ENCODE assay signal across 19 mouse cellular contexts in genomic region chr1:79631521-79631920, GRCm38 (mm10). TPM values are rescaled to one million over a fixed set of nuclear protein-coding genes. Genes with fewer than 3 reads are reported as not detected.
DNase-seq lines count a peak whose midpoint lies in the region; ATAC-seq lines count a peak whose summit lies in the region.
"Had no signal": no experiment of that assay in that cellular context is flagged by ENCODE, and none has a peak within 500 bp of the region (broad histone marks: within the 10 kb centered on the region; RNA-seq: fewer than 3 reads in every experiment).

No protein-coding gene starts in this region.

- no peak overlapping the region for H3K9ac ChIP-seq in hindbrain, embryonic 13.5 days
- H3K9ac ChIP-seq in hindbrain, embryonic 16.5 days (ENCODE audit: low read depth, low read length): no peak overlapping the region
- H3K9ac ChIP-seq in neural tube, embryonic 15.5 days (replicated peaks): no peak overlapping the region
- H3K9ac ChIP-seq: embryonic facial prominence, embryonic 12.5 days; forebrain, embryonic 15.5 days had no signal

- H3K27me3 ChIP-seq in heart, embryonic 10.5 days (ENCODE audit: insufficient read depth, poor library complexity, severe bottlenecking): no peaks in the 10 kb centered on the region
- no peaks in the 10 kb centered on the region for H3K27me3 ChIP-seq in hindbrain, embryonic 13.5 days
- H3K27me3 ChIP-seq in hindbrain, embryonic 16.5 days (replicated peaks; ENCODE audit: control insufficient read depth, insufficient read depth, low read length): no peaks in the 10 kb centered on the region
- H3K27me3 ChIP-seq in neural tube, embryonic 15.5 days (replicated peaks): no peaks in the 10 kb centered on the region
- H3K27me3 ChIP-seq: embryonic facial prominence, embryonic 12.5 days; forebrain, embryonic 15.5 days; Patski had no signal

- H3K36me3 ChIP-seq in heart, embryonic 10.5 days: no peaks in the 10 kb centered on the region
- H3K36me3 ChIP-seq in hindbrain, embryonic 13.5 days: no peaks in the 10 kb centered on the region
- no peaks in the 10 kb centered on the region for H3K36me3 ChIP-seq in hindbrain, embryonic 16.5 days (ENCODE audit: control insufficient read depth, insufficient read depth, low read length)
- no peaks in the 10 kb centered on the region for H3K36me3 ChIP-seq in neural tube, embryonic 15.5 days
- H3K36me3 ChIP-seq: embryonic facial prominence, embryonic 12.5 days; forebrain, embryonic 15.5 days had no signal

- peak; percentile 14 to 52 for DNase-seq in heart, adult 18-20 months
- DNase-seq in heart, embryonic 10.5 days (ENCODE audit: low spot score): no peak
- DNase-seq in heart, postnatal 36 days: peak; percentile 4 to 15
- no peak for DNase-seq in MN1 (ENCODE audit: low spot score)
- DNase-seq: adrenal gland, postnatal 14 days; cerebellum, adult 11-12 months; cerebellum, adult 9-10 months; cerebellum, postnatal 25 days; gastrocnemius, postnatal 10 days; kidney, adult 11 months had no signal

- H3K4me2 ChIP-seq in hindbrain, embryonic 13.5 days: no peak overlapping the region
- no peak overlapping the region for H3K4me2 ChIP-seq in hindbrain, embryonic 16.5 days (ENCODE audit: low read length)
- H3K4me2 ChIP-seq in neural tube, embryonic 15.5 days: no peak overlapping the region
- H3K4me2 ChIP-seq: embryonic facial prominence, embryonic 12.5 days; forebrain, embryonic 15.5 days had no signal

- WGBS in heart, embryonic 10.5 days: 82% methylated on average over 4 of the region's 4 CpGs
- 90% methylated on average over 4 of the region's 4 CpGs for WGBS in hindbrain, embryonic 13.5 days
- 93% methylated on average over 4 of the region's 4 CpGs for WGBS in hindbrain, embryonic 16.5 days
- WGBS in neural tube, embryonic 15.5 days: 98% methylated on average over 4 of the region's 4 CpGs

- H3K27ac ChIP-seq in heart, embryonic 10.5 days: no peak overlapping the region
- H3K27ac ChIP-seq in hindbrain, embryonic 13.5 days: no peak overlapping the region
- H3K27ac ChIP-seq in hindbrain, embryonic 16.5 days (ENCODE audit: low read depth, low read length): no peak overlapping the region
- no peak overlapping the region for H3K27ac ChIP-seq in neural tube, embryonic 15.5 days (replicated peaks)
- H3K27ac ChIP-seq: embryonic facial prominence, embryonic 12.5 days; forebrain, embryonic 15.5 days; hindbrain, postnatal 0 days had no signal

- H3K4me1 ChIP-seq in heart, embryonic 10.5 days: no peaks in the 10 kb centered on the region
- 0 out of 2 replicates have a peak, but pooled peaks cover 7% of the 10 kb centered on the region for H3K4me1 ChIP-seq in hindbrain, embryonic 13.5 days (replicated peaks)
- no peaks in the 10 kb centered on the region for H3K4me1 ChIP-seq in hindbrain, embryonic 16.5 days (ENCODE audit: control insufficient read depth, insufficient read depth, low read depth, low read length)
- H3K4me1 ChIP-seq in neural tube, embryonic 15.5 days: peaks cover 5% of the 10 kb centered on the region; the same call in 1 of the 2 replicates
- H3K4me1 ChIP-seq: embryonic facial prominence, embryonic 12.5 days; forebrain, embryonic 15.5 days had no signal

- H3K9me3 ChIP-seq in heart, embryonic 10.5 days: no peaks in the 10 kb centered on the region
- no peaks in the 10 kb centered on the region for H3K9me3 ChIP-seq in hindbrain, embryonic 13.5 days
- H3K9me3 ChIP-seq in hindbrain, embryonic 16.5 days (ENCODE audit: control insufficient read depth, low read length): no peaks in the 10 kb centered on the region
- H3K9me3 ChIP-seq in neural tube, embryonic 15.5 days (replicated peaks): no peaks in the 10 kb centered on the region
- H3K9me3 ChIP-seq: embryonic facial prominence, embryonic 12.5 days; forebrain, embryonic 15.5 days had no signal

- intact Hi-C loops in heart, postnatal 36 days (cut with DNase I): no loop called here

- 0 out of 2 replicates have a peak, but pooled peaks have one; percentile 13 for ATAC-seq in hindbrain, embryonic 13.5 days (ENCODE audit: low FRiP score)
- ATAC-seq in hindbrain, embryonic 16.5 days: no peak
- peak; percentile 14; the same call in 1 of the 2 replicates for ATAC-seq in granulocyte monocyte progenitor cell, adult 5-6 weeks (replicated peaks; ENCODE audit: poor library complexity, severe bottlenecking)
- no peak for ATAC-seq in neural tube, embryonic 15.5 days (ENCODE audit: low FRiP score)
- ATAC-seq: activated CD4-positive, CD25-positive, alpha-beta regulatory T cell, adult 4 months; forebrain, embryonic 15.5 days; hindbrain, postnatal 0 days; Patski had no signal

- no peak overlapping the region for H3K4me3 ChIP-seq in heart, embryonic 10.5 days
- H3K4me3 ChIP-seq in hindbrain, embryonic 13.5 days: no peak overlapping the region
- H3K4me3 ChIP-seq in hindbrain, embryonic 16.5 days (ENCODE audit: low read length): no peak overlapping the region
- H3K4me3 ChIP-seq in neural tube, embryonic 15.5 days (replicated peaks): no peak overlapping the region
- H3K4me3 ChIP-seq: embryonic facial prominence, embryonic 12.5 days; forebrain, embryonic 15.5 days had no signal

RNA-seq across cellular contexts. Expression of gene Ap1s3, which starts 40.3 kb away (rescaled TPM):
- 1 to 10 TPM in 1 of 2 experiments, under 1 TPM in 1; 0.15 to 1.0 TPM for total RNA-seq in heart, adult 18-20 months (2021)
- polyA plus RNA-seq in heart, embryonic 10.5 days (2016; fragmentation: Nextera tagmentation; extraction: Ambion mirVana): 0.21 and 0.28 TPM in 2 replicates
- 0.16 TPM in 1 of 2 replicates, not detected in the other for polyA plus RNA-seq in hindbrain, embryonic 13.5 days (2015; fragmentation: Nextera tagmentation; extraction: Ambion mirVana)
- polyA plus RNA-seq in hindbrain, embryonic 16.5 days (2015; fragmentation: Nextera tagmentation; extraction: Ambion mirVana): 0.16 and 0.40 TPM in 2 replicates
- 8.8 and 11.3 TPM in 2 replicates for total RNA-seq in granulocyte monocyte progenitor cell, adult 5-6 weeks (2014; fragmentation: Nextera tagmentation)
- 1.9 and 2.3 TPM in 2 replicates for total RNA-seq in granulocyte monocyte progenitor cell, adult 5-6 weeks (2017)
- total RNA-seq in heart, postnatal 36 days (2021): under 1 TPM; 0.16 to 0.36 TPM
- polyA plus RNA-seq in neural tube, embryonic 15.5 days (2015; fragmentation: Nextera tagmentation; extraction: Ambion mirVana): 0.13 and 0.95 TPM in 2 replicates
- polyA plus RNA-seq: forebrain, embryonic 15.5 days had no signal

Comparison
In these comparisons a context has a peak if more than half of its experiments do, and no peak if none do; other contexts are left out.
1. DNase-seq: peak in heart, adult 18-20 months (2 of 2) and heart, postnatal 36 days (2 of 2); none in heart, embryonic 10.5 days (single experiment) and MN1 (single experiment).
2. ATAC-seq: peak in hindbrain, embryonic 13.5 days (single experiment) and granulocyte monocyte progenitor cell, adult 5-6 weeks (single experiment); none in hindbrain, embryonic 16.5 days (single experiment) and neural tube, embryonic 15.5 days (single experiment).